Mouse (Mus musculus) MEL (cell line): Measurements from ENCODE around the gene Ubc.
"Not testable (repeated sequence)": the region's sequence is repeated elsewhere in the genome, so short reads cannot be mapped to it uniquely, and the experiment has no call there.

ENCODE experiments used
- CTCF ChIP-seq, 3 experiments: IDR thresholded peaks in 2 of 3; conservative IDR thresholded peaks in 1 of 3; 2 replicates each; pipeline ENCODE4 v1.5.1; 2011 to 2012; ENCODE audit warnings: low read length in 3 of 3, low read depth in 2 of 3, mild to moderate bottlenecking in 2 of 3, improper control_type of control experiment in 1 of 3, inconsistent platforms in 1 of 3, mixed read lengths in 1 of 3, moderate library complexity in 1 of 3; ENCODE audit not compliant: control insufficient read depth in 1 of 3, insufficient read depth in 1 of 3, poor library complexity in 1 of 3, severe bottlenecking in 1 of 3
- MXI1 ChIP-seq: IDR thresholded peaks from 2 replicates; pipeline ENCODE4 v1.6.1; 2011; ENCODE audit warnings: mild to moderate bottlenecking, low read depth, low read length, improper control_type of control experiment
- POLR2A ChIP-seq, 2 experiments: IDR thresholded peaks; 2 replicates each; pipeline ENCODE4 v1.6.1; 2011 to 2012; ENCODE audit warnings: low read length in 2 of 2, mild to moderate bottlenecking in 2 of 2, control low read depth in 1 of 2, improper control_type of control experiment in 1 of 2, low read depth in 1 of 2, moderate library complexity in 1 of 2; ENCODE audit not compliant: control insufficient read depth in 1 of 2, insufficient read depth in 1 of 2, poor library complexity in 1 of 2
- TCF12 ChIP-seq: IDR thresholded peaks from 2 replicates; pipeline ENCODE4 v1.6.1; 2014; ENCODE audit warnings: low read depth, mild to moderate bottlenecking, inconsistent platforms, low read length, improper control_type of control experiment, moderate library complexity
- USF1 ChIP-seq: IDR thresholded peaks from 2 replicates; pipeline ENCODE4 v1.6.1; 2014; ENCODE audit warnings: low read depth, mild to moderate bottlenecking, inconsistent platforms, low read length, improper control_type of control experiment, moderate library complexity
- ZC3H11A ChIP-seq: IDR thresholded peaks from 2 replicates; pipeline ENCODE4 v1.6.1; 2012; ENCODE audit warnings: low read depth, mild to moderate bottlenecking, inconsistent platforms, low read length, improper control_type of control experiment

DNA sequence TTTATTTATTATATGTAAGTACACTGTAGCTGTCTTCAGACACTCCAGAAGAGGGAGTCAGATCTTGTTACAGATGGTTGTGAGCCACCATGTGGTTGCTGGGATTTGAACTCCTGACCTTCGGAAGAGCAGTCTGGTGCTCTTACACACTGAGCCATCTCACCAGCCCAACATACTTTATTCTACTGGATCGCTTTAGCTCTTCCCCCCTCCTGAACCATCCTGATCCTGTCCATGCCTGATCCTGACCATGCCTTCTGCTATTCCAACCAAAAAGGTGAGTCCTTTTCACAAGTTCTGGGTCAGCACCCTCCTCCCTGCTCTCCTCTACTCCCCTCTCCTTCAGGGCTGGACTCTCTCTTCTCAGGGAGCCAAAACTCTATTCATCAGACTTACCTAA lies 42.3 kb upstream of the Ubc start:
- TF ChIP-seq CTCF (IDR thresholded peaks at IDR 0.05 in 2 of 3, conservative IDR thresholded peaks at IDR 0.05 in 1 of 3; ENCODE audit: control insufficient read depth in 1 of 3, insufficient read depth in 1 of 3, low read depth in 2 of 3, low read length in 3 of 3, poor library complexity in 1 of 3, severe bottlenecking in 1 of 3); POLR2A (IDR thresholded peaks at IDR 0.05; ENCODE audit: control insufficient read depth in 1 of 2, insufficient read depth in 1 of 2, low read depth in 1 of 2, low read length in 2 of 2, poor library complexity in 1 of 2); ZC3H11A; TCF12; USF1; MXI1: not testable (repeated sequence)
